Mouse (Mus musculus) adrenal gland, postnatal 4 days (tissue): Measurements from ENCODE around the gene Smpd3. TPM values are rescaled to one million over a fixed set of nuclear protein-coding genes. Genes with fewer than 3 reads are reported as not detected.

Experiments
- DNase-seq, 2 experiments: peaks; one replicate each; pipeline ENCODE4 v3.0.0; 2021 to 2022; ENCODE audit warnings: low spot score in 2 of 2, mixed read lengths in 2 of 2
- long read RNA-seq, 2 experiments: library from polyadenylated mRNA; stranded (forward); transcript quantifications; one replicate each; pipeline ENCODE4 v2.0.0; 2021
- total RNA-seq, 2 experiments: library from RNA; stranded (reverse); gene quantifications; 2 replicates each; pipeline ENCODE4 v1.2.3; 2021

Gene Smpd3
- total RNA-seq = 10 to 100 TPM; 16.4 to 17.0 TPM
- long read RNA-seq, experiment 1, full-length matches to known transcripts = 5 of 15 reads
- long read RNA-seq, experiment 1, partial matches to known transcripts = 6 of 15 reads
- long read RNA-seq, experiment 1, other reads (novel, unspliced or antisense) = 4 of 15 reads
- long read RNA-seq, experiment 2, full-length matches to known transcripts = 10 of 37 reads
- long read RNA-seq, experiment 2, partial matches to known transcripts = 18 of 37 reads
- long read RNA-seq, experiment 2, other reads (novel, unspliced or antisense) = 9 of 37 reads

- peak; percentile 93 to 94 for DNase-seq
Observed at GRCm38 (mm10) chr8:106337852-106338521, at the start of gene Smpd3. TSS of gene Smpd3 (minus strand) at chr8:106337988.

- no peak for DNase-seq
Observed at GRCm38 (mm10) chr8:106381026-106381425, 43.2 kb upstream of the Smpd3 start.

- DNase-seq = no peak
Observed at GRCm38 (mm10) chr8:106379357-106379756, 41.6 kb upstream of the Smpd3 start.

GRCm38 (mm10) chr8:106378501-106379048 lies 40.8 kb upstream of the Smpd3 start:
- DNase-seq = no peak

- no peak for DNase-seq
Observed at GRCm38 (mm10) chr8:106376862-106377261, 39.1 kb upstream of the Smpd3 start.

- no peak for DNase-seq
Observed at GRCm38 (mm10) chr8:106375957-106376356, 38.2 kb upstream of the Smpd3 start.

GRCm38 (mm10) chr8:106369069-106369468 lies 31.3 kb upstream of the Smpd3 start:
- no peak for DNase-seq

GRCm38 (mm10) chr8:106368501-106368900 lies 30.7 kb upstream of the Smpd3 start:
- DNase-seq = no peak

- DNase-seq = no peak
Observed at GRCm38 (mm10) chr8:106364837-106365236, 27.0 kb upstream of the Smpd3 start.

- no peak for DNase-seq
Observed at GRCm38 (mm10) chr8:106364278-106364677, 26.5 kb upstream of the Smpd3 start.

GRCm38 (mm10) chr8:106363321-106363720 lies 25.5 kb upstream of the Smpd3 start:
- DNase-seq = no peak

GRCm38 (mm10) chr8:106359650-106360338 lies 22.0 kb upstream of the Smpd3 start:
- DNase-seq = no peak

GRCm38 (mm10) chr8:106351135-106351534 lies 13.3 kb upstream of the Smpd3 start:
- no peak for DNase-seq

GRCm38 (mm10) chr8:106349398-106349797 lies 11.6 kb upstream of the Smpd3 start:
- DNase-seq = no peak

- no peak for DNase-seq
Observed at GRCm38 (mm10) chr8:106346123-106346522, 8.3 kb upstream of the Smpd3 start.

GRCm38 (mm10) chr8:106343471-106343870 lies 5.7 kb upstream of the Smpd3 start:
- DNase-seq = no peak

- no peak for DNase-seq
Observed at GRCm38 (mm10) chr8:106342828-106343227, 5.0 kb upstream of the Smpd3 start.

GRCm38 (mm10) chr8:106338741-106339209 lies 987 bp upstream of the Smpd3 start:
- DNase-seq = no peak

GRCm38 (mm10) chr8:106336561-106336960 lies 1.2 kb downstream of the Smpd3 start:
- DNase-seq = no peak

GRCm38 (mm10) chr8:106336031-106336430 lies 1.8 kb downstream of the Smpd3 start:
- no peak for DNase-seq

- no peak for DNase-seq
Observed at GRCm38 (mm10) chr8:106335196-106335595, 2.6 kb downstream of the Smpd3 start.

GRCm38 (mm10) chr8:106333346-106333745 lies 4.4 kb downstream of the Smpd3 start:
- DNase-seq = no peak
